Mouse (Mus musculus) G1E (cell line): ENCODE results near the gene Zfp867.

ENCODE experiments used
- CTCF ChIP-seq: IDR thresholded peaks from 2 replicates; pipeline ENCODE4 v1.5.1; 2012; ENCODE audit warnings: low read depth, low read length, inconsistent platforms, mixed read lengths
- GATA1 ChIP-seq: IDR thresholded peaks from 2 replicates; pipeline ENCODE4 v1.6.1; 2012; ENCODE audit warnings: borderline replicate concordance, low read length, inconsistent platforms, mixed read lengths
- POLR2AphosphoS5 ChIP-seq: IDR thresholded peaks from 2 replicates; pipeline ENCODE4 v1.6.1; 2012; ENCODE audit warnings: low read depth, low read length, inconsistent platforms; ENCODE audit not compliant: insufficient replicate concordance

DNA sequence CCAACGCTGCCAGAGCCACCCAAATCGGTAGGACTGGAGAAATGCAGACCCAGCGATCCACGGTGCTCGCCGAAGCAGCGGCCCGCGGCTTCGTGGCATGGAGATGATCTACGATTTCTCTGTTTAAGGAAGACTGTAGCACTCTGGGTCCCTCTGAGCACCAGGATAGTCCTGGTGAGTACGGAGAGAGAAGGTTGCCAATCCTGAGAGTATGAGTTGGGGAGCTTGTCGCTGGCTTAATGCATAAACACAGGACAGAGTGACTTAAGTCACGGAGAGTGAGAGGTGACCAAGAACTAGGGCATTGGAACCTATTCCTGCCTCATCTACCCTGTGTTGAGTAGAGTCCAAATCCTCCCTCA lies 34.4 kb upstream of the Zfp867 start:
- TF ChIP-seq CTCF (no peak), GATA1 (no peak), POLR2AphosphoS5 (no peak)
